Mouse (Mus musculus): ENCODE results near the gene Gm9837.

- no peak for TF ChIP-seq CTCF (IDR thresholded peaks at IDR 0.05)
- TF ChIP-seq EP300 (IDR thresholded peaks at IDR 0.05) = no peak
Observed at GRCm38 (mm10) chr11:53504376-53504775, 34.1 kb upstream of the Gm9837 start.
